Mouse (Mus musculus): Measurements from ENCODE around the gene Ccdc86.

GRCm38 (mm10) chr19:10983146-10983545, 34.1 kb upstream of the Ccdc86 start:
- TF ChIP-seq CTCF (IDR thresholded peaks at IDR 0.05) (peak; percentile 73), EP300 (IDR thresholded peaks at IDR 0.05; ENCODE audit: insufficient read depth, low read depth, low read length) (no peak), POLR2A (IDR thresholded peaks at IDR 0.05; ENCODE audit: insufficient read depth, low read depth, low read length) (no peak)

Measured in heart, adult 2 months (tissue).